Mouse (Mus musculus) cerebellum, adult 18-20 months (tissue): ENCODE measurements at regions not wholly inside any gene's neighbourhood (a gene's known extent, or its start where the extent isn't known, plus 50 kb on each side); places are given as distances from the start of the nearest gene placed in this dataset.

Experiments used
- DNase-seq, 2 experiments: peaks; one replicate each; pipeline ENCODE4 v3.0.0; 2021

GRCm38 (mm10) chr4:55924974-55925373 lies 392.7 kb upstream of the Klf4 start:
- DNase-seq = no peak

DNA sequence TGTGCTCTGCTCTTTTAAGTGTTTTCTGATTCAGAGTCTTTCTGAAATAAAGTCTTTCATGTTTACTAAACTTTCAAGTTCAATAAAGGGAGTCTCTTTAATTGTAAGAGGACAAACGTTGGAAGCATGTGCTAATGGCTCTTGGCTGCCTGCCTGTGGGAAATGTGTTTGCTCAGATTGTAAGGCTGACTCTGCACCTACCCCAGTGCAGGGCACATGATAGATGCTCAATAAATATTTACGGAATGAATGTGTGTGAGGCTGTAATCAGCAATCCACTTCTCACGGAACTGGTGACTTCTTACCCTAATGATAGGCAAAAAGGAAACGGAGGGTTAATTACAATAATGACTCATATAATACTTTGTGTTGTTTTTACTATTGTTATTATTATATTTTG lies 389.0 kb upstream of the Klf4 start:
- DNase-seq = no peak

DNA sequence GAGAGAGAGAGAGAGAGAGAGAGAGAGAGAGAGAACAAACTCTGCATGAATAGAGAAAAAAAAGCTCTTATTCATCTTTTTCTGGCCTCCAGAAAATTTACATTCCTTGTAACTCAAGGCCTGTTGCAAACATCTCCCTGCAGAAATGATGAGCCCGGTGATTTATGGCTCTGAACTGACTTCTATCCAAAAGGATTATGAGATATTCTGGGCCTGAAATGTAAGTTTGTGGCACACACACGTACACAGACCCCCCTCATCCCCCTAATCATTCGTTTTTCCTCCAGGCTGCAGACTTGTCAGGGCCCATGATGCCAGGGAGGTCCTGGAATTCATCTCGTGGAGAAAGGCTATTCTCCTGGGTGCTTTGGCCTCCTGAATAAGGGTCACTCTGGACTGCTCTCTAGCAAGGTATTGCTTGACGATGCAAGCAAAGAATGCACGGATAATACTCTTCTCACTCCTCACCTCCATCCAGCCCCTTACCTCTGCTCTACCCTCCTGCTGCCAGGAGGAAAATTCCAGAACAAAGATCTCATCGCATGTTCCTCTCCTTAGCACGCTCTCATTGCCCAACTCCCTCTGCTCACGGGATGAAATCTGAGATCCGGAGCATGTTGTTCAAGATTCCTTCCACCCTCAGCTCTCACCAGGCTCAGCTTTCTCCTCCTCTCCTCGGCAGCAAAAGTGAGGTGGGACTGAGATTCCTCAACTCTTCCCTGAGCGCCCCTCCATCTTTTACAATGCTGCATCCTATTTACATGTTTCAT lies 362.0 kb upstream of the Klf4 start:
- DNase-seq = no peak

GRCm38 (mm10) chr4:55891656-55892055 lies 359.4 kb upstream of the Klf4 start:
- no peak for DNase-seq

DNA sequence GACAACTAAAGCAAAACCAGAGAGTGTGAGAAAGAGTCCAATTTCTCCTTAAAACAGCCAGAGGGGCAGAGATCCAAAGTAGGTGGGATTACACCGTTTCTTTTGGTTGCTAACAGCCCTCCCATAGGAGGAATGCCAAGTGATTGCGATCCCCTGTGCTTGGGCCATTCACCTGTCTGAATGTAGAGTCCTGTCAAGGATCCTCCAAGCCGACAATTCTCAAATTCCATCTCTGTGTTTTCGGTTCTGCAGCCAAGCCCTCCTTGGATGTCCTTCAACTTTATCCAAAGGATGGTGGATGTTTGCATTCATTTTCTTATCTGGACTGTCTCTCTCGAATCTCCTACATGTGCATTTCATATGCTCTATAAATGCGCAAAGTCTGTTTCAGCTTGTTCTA lies 355.3 kb upstream of the Klf4 start:
- no peak for DNase-seq

DNA sequence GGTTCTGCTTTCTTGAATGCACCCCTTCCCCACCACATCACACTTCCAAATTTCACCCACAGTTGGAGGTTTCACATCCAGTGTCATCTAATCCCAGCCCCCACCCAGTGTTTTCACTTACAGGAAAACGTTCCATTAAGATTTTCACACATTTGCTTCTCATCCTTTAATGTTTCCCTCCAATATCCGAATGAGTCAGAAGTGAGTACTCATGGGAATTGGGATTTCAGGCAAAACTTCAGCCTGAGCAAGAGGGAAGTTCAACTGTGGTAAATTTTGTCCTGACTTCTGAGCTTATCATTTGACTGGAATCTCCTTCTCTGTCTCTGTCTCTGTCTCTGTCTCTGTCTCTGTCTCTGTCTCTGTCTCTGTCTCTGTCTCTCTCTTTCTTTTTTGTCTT lies 350.3 kb upstream of the Klf4 start:
- no peak for DNase-seq

GRCm38 (mm10) chr4:55875304-55875703 lies 343.0 kb upstream of the Klf4 start:
- DNase-seq = peak in 1 of 2 experiments; percentile 3

DNA sequence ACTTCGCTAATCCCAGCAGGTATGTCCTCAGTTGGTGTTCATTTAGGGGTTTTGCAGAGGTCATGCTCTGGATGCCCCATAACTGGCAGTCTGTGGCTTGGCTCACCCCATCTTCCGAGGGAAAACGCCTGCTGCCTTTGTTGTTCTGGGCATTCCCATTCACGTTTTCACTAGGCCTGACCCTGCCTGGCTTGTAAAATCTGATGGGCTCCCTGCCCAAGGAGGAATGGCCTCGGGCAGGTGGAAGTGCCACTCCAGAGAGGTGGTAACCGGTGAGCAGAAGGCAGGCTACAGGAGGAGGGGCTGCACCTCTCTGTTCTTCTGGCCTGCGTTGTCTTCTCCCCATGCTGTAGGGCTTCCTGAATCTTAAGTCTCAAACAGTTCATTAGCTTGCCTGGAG lies 342.6 kb upstream of the Klf4 start:
- DNase-seq = no peak

- DNase-seq = no peak
Measured at GRCm38 (mm10) chr4:55874276-55874675, 342.0 kb upstream of the Klf4 start.

- DNase-seq = no peak
Measured at GRCm38 (mm10) chr4:55860055-55860454, 327.8 kb upstream of the Klf4 start.

DNA sequence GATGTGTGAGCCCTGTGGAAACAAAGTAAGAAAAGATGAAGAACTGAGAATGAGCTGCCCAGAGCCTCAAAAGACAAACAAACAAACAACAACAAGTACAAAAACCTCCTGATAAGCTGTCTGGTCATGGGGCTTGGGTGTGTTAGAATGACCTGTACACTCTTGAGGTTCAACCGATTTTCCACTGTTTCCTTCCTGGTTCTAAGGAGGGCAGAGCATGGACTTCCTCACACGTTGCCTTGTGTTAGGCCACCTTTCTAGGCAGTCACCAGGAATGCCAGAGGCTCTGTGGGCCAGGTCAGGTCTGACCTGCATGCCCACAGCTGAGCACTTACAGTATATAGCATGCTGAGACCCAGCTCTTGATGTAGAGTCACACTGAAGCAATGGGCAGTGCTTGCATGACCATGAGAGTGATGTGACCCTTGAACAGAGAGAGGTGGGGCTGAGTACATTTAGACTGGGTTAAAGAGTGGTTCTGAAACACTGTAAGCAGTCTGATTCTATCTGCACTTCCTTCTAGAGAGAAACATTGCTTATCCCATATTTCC lies 327.0 kb upstream of the Klf4 start:
- DNase-seq = no peak

- DNase-seq = no peak
Measured at GRCm38 (mm10) chr4:55851430-55851829, 319.2 kb upstream of the Klf4 start.

DNA sequence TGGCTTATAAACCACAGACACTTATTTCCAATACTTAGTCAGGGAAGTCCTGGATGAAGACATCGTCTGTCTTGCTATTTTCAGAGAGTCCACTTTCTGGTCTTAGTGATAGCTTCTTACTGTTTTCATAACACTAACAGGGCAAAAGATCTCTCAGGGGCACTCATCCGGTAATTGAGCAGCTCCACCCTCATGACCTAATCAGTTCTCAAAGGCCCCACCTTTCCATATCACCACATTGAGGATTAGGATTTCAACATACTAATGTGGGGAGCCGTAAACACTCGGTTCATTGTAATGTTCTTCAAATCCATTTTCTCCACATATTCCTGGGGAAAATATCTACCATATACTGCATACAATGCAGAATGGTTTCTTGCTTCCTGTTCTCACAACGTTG lies 318.8 kb upstream of the Klf4 start:
- no peak for DNase-seq

DNA sequence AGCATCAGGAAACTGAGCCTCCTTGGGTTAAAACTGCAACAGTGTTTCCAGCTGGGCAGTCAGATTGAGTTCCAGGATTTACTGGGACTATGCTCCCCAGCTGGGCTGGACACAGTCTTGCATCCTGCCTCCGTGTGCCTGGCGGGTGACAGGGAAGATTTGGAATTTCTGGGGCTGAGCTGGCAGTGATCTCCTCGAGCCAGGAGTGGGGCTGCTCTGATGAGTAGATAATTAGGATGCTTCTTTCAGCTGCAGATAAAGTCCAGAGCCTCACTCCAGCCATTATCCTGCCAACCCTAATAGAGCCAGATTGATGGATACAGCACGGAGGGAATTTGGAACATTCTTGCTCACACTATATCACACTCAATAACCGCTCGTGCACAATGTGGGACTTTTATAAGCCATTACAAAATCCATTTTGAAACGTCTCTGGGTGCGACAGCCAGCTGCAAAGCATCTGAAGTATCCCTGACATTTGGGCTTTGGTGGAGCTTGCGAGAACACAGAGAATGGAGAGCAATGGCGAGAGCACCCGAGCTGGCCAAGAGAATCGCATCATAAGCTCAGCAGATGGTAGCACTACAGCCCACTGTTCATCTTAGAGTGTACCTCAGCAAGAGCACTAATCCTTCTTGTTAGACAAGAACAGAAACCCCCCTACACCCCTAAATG lies 311.6 kb upstream of the Klf4 start:
- DNase-seq = no peak

DNA sequence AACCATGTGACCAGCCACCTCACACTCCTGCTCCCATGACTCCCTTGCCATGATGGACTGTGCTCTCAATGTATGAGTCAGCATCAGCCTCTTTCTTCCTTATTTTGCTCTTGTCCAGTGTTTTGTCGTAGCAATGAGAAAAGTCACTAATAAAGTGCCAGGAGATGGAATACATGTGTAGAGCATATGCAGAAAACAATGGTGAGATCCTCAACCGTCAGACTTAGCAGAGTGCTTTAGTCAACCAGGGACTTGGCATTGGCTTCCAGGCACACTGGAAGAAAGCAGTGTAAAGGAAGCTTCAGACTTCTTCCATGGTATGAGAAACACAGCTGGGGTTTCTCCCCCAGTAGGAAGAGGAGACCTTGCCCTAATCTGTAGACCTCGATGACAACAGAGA lies 306.3 kb upstream of the Klf4 start:
- no peak for DNase-seq

DNA sequence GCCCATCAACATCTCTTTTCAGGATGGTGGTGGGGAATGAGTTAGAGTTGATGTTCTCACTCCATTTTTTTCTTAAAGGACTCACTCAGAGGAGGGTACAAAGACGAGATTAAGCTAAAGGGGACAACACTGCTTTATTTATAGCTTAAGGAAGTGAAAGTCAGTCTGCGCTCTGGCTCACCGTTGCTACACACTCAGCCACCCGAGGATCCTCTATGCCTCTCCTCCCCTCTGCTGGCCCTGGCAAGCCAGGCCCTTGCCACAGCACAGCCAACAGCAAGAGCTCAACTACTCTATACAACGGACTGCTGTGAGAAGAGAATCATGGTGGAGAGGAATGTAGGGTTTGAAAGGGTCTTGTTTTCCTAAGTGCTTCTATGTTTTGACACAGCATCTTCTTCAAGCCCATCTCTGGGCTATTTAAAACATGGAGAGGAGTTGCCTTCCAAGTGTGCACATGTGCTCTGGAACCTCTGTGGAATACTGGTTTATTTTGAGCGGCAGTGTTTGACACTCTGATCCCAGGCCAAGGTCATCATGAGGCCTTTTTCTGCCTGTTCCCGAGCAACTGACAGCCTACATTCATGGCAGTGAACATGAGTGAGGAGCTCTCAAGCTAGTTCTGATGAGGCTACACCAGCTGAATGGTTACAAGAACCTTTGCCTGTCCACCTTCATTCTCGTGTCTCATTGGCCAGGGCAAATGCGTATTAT lies 291.9 kb upstream of the Klf4 start:
- DNase-seq = no peak

GRCm38 (mm10) chr4:55823583-55823982 lies 291.3 kb upstream of the Klf4 start:
- no peak for DNase-seq

- DNase-seq = no peak
Measured at GRCm38 (mm10) chr4:55817035-55817818, 285.0 kb upstream of the Klf4 start.

- no peak for DNase-seq
Measured at GRCm38 (mm10) chr4:55815832-55816231, 283.6 kb upstream of the Klf4 start.

DNA sequence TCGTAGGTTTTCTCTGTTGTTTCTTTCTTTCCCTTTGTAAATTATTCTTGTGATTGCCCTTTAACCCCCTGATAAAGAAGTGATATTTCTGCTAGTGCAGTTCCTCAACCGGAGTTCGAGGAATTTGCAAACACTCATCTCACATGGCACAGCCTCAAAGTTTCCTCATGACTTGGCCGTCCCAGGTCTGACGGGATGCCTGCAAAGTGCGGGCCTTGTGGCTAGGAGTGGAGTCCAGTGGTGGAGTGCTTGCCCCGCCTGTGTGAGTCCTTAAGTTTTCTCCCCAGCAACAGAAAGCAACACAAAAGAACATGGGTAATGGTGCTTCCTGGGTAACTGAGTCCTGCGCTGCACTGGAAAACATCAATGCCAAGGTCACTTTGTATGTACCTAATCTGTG lies 280.6 kb upstream of the Klf4 start:
- DNase-seq = no peak

GRCm38 (mm10) chr4:55811656-55812055 lies 279.4 kb upstream of the Klf4 start:
- DNase-seq = no peak

DNA sequence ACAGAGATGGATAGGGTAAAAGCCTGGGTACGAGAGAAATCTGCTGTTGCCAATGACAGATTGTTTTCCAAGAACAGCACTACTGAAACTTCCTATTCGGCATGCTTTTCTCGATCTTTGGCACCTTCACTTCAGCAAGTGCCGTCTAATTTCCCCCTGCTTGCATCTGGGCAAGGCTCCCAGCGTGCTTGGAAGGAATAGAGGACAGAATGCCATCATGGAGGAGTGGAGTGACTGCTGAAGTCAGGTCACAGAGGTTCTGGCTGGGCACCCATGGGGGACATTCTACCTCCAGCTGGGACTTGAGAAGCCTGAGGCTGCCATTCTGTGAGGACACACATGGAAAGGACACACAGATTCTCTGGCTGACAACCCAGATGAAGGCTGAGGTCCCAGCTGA lies 276.2 kb upstream of the Klf4 start:
- DNase-seq = no peak

DNA sequence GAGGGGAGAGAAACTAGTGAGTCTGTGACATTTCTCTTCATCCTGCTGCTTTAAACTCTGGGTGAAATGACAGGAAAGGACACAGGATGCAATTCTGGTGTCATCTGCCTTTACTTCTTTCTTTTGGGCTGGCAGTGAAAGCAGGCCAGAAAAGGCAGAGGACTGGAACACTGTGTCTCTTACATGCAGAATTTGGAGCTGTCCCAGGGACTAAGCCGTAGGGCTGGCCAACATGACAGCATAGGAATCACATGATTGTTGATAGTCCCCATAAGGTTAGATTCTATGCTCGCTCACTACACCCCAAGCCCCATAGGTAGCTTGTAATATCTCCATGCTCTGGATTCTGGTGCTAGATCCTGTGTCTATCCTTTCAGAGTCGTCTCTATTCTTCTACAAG lies 274.5 kb upstream of the Klf4 start:
- DNase-seq = no peak
